Mouse (Mus musculus): ENCODE measurements around the gene Atxn1.

Atxn1 gene

DNA sequence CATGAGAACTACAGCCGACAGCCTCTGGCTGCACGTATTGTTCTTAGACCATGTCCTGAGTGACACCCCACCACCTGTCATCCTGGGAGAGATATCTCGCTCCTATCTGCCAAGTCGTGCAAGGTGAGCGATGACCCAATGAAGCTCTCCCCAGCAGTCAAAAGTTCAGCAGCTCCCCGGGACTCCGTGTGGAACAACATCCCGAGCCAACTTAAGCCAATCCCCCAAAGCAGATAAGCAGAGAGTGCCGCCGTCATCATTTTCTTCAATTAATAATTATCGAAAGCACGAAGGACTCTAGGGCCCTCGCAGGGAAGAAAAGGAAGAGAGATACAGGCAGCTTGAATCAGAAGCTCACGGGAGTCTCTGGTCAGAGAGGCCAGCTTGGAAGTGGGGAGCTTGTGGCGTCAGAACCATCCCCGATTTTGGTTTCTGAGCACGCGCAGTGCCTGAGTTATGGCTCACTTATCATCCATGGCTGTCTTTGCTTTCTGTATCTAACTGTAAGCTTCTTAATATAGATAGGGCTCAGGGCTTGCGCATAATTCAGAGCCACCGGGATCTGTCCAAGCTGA is 13.7 kb downstream of the Atxn1 start:
- DNase-seq (ENCODE audit: low read depth, low spot score) = no peak
- no peaks in the 10 kb centered on the region for H3K27me3 ChIP-seq (ENCODE audit: control insufficient read depth, insufficient read depth, low read length, poor library complexity, severe bottlenecking)
- no peaks in the 10 kb centered on the region for H3K36me3 ChIP-seq (ENCODE audit: control insufficient read depth, insufficient read depth, low read length, poor library complexity, severe bottlenecking)

DNA sequence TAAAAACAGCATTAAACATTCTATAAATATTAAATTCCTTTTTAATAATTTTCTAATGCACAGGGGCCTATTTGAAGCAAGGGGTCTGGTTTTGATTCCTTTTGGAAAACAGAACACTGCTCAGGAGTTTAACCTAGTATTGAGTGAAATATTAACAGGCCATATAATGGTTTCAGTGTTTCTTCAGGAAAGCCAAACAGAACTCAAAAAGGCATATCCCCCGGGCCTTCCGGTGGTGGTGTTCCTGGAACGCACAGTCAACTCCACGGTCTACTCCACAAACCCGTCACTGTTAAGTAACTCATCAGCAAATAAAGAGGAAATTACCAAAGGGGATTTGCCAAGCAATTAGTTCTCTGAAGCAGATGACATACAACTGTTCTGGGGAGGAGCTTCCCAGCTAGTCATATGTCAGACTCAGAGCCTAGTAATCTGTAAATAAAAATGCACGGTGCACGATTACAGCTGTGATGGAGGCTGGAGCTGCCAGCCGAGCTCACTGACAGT is 14.4 kb downstream of the Atxn1 start:
- H3K27me3 ChIP-seq (ENCODE audit: control insufficient read depth, insufficient read depth, low read length, poor library complexity, severe bottlenecking) = no peaks in the 10 kb centered on the region
- no peak for DNase-seq (ENCODE audit: low read depth, low spot score)
- H3K36me3 ChIP-seq (ENCODE audit: control insufficient read depth, insufficient read depth, low read length, poor library complexity, severe bottlenecking) = no peaks in the 10 kb centered on the region

DNA sequence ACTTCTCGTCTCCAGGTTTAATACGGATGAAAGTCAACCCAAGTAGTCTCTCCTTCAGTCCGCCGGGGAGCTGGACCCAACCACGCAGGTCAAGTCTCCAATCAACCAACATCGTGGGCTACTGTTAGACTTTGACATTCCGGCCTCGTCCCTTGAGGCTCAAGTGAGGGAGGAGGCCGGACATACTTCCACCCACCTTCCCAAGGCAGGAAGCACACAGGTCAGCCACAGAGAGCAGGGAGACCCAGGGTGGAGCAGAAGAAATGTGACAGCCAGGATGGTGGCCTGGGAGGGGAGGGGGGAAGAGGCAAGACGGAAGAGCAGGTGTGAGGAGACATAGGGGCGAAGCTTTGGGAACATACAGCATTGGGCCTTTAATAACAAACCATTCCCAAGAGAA is 18.7 kb downstream of the Atxn1 start:
- no peak for DNase-seq (ENCODE audit: low read depth, low spot score)
- Histone ChIP-seq H3K27me3 (ENCODE audit: control insufficient read depth, insufficient read depth, low read length, poor library complexity, severe bottlenecking) (no peaks in the 10 kb centered on the region), H3K36me3 (ENCODE audit: control insufficient read depth, insufficient read depth, low read length, poor library complexity, severe bottlenecking) (no peaks in the 10 kb centered on the region)

DNA sequence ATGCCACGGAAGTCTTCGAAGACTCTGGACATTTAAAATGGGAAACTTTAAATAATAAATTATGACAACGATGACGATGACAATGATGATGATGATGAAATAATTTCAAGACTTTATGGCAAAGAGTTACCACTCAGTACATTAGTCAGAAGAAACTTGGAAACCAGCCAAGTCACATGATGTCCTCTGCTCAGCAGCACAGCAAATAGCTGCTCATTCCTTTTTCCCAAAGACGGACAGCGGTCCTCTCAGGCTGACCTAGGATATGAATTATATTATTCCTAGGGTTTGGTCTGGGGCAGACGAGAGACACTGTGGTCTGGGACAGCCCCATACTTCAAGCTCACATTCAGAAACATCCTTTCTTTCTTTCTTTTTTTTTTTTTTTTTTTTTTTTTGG is 22.5 kb downstream of the Atxn1 start:
- DNase-seq (ENCODE audit: low read depth, low spot score) = no peak
- H3K27me3 ChIP-seq (ENCODE audit: control insufficient read depth, insufficient read depth, low read length, poor library complexity, severe bottlenecking) = no peaks in the 10 kb centered on the region
- no peaks in the 10 kb centered on the region for H3K36me3 ChIP-seq (ENCODE audit: control insufficient read depth, insufficient read depth, low read length, poor library complexity, severe bottlenecking)

DNA sequence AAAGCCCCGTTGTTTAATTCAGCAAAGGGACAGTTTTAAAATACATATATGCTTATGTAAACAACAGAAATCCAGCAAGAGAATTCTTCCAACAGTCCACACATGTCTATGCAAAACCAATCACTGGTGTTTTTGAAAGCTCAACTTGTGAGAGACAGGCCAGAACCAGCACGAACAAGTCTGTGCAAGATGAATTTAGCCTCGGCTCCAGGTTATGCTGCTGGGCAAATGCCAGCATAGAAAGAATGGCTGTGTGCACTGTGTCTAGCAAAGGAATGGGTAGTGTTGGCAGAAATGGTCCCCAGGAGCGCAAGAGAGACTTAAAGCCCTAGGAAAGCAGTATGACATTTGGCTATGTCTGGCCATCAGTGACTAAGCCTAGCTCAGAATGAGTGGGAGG is 24.1 kb downstream of the Atxn1 start:
- DNase-seq (ENCODE audit: low read depth, low spot score) = no peak
- Histone ChIP-seq H3K27me3 (ENCODE audit: control insufficient read depth, insufficient read depth, low read length, poor library complexity, severe bottlenecking) (no peaks in the 10 kb centered on the region), H3K36me3 (ENCODE audit: control insufficient read depth, insufficient read depth, low read length, poor library complexity, severe bottlenecking) (no peaks in the 10 kb centered on the region)

DNA sequence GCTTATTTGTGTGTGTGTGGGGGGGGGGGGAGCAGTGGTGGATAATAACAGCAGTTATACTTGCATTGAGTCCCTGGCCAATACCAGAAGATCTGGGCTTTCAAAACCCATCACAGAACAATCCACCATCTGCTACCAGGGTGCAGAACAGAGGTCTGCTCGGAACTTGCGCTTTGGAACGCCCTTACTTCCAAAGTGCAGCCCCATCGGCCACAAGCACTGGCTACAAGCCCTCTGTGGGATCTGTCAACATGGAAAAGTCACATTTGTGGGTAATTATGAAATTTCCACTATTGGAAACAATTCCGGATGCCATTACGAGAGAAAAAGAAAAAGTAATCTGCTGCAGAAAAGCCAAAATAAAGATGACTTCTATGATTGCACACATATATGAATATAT is 25.2 kb downstream of the Atxn1 start:
- H3K27me3 ChIP-seq (ENCODE audit: control insufficient read depth, insufficient read depth, low read length, poor library complexity, severe bottlenecking) = no peaks in the 10 kb centered on the region
- DNase-seq (ENCODE audit: low read depth, low spot score) = no peak
- H3K36me3 ChIP-seq (ENCODE audit: control insufficient read depth, insufficient read depth, low read length, poor library complexity, severe bottlenecking) = no peaks in the 10 kb centered on the region

DNA sequence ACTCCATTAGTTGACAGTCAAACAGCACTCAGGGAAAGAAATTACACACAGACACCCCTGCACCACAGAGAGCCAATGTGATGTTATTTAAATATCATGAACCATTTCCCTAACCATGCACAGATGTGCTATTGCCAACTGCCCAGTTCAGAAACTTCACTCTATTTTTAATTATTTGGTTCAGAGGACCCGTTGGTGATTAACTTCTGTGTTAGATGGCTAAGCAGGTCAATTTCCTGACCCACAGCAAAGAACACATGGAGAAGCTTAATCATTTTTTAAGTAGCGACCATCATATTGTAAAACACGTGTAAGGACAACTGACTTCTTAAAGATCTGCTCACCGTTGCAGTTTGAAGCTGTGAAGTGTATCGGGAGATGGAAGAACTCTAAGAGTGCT is 26.7 kb downstream of the Atxn1 start:
- no peaks in the 10 kb centered on the region for H3K36me3 ChIP-seq (ENCODE audit: control insufficient read depth, insufficient read depth, low read length, poor library complexity, severe bottlenecking)
- H3K27me3 ChIP-seq (ENCODE audit: control insufficient read depth, insufficient read depth, low read length, poor library complexity, severe bottlenecking) = no peaks in the 10 kb centered on the region
- DNase-seq (ENCODE audit: low read depth, low spot score) = no peak

DNA sequence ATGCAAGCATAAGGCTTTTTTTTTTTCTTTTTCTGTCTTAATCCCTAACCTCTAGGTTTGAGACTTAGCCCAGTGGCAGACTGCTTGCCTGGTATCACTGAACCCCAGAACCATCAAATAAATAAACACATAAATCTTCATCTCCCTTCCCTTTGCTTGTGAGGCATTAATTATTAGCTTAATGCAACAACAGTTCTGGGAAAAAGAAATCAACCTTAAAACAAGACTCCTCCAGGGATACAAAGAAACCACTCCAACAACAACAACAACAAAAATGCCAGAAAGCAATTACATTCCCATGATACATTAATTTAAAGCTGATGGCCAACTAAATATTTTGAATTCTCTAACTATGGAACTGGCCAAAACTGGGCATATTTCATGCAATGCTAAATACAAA is 28.0 kb downstream of the Atxn1 start:
- no peaks in the 10 kb centered on the region for H3K36me3 ChIP-seq (ENCODE audit: control insufficient read depth, insufficient read depth, low read length, poor library complexity, severe bottlenecking)
- no peaks in the 10 kb centered on the region for H3K27me3 ChIP-seq (ENCODE audit: control insufficient read depth, insufficient read depth, low read length, poor library complexity, severe bottlenecking)
- DNase-seq (ENCODE audit: low read depth, low spot score) = no peak

DNA sequence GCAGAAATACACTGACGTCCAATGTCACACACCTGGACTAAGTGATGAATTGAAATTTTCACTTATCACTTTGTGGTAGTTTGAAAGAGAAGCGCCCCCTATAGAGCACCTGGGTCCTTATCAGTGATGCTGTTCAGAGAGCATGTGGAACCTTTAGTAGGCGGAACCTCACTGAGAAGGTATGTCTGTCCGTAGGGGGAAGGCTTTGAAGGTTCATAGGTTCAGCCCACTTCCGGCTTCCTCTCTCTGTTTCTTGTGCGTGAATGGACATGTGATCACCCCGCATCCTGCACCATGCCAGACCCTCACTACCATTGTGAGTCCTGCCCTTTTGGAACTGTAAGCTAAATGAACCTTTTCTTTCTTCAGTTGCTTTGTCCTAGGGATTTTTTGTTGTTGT is 29.0 kb downstream of the Atxn1 start:
- Histone ChIP-seq H3K27me3 (ENCODE audit: control insufficient read depth, insufficient read depth, low read length, poor library complexity, severe bottlenecking) (no peaks in the 10 kb centered on the region), H3K36me3 (ENCODE audit: control insufficient read depth, insufficient read depth, low read length, poor library complexity, severe bottlenecking) (no peaks in the 10 kb centered on the region)
- peak; percentile 25 for DNase-seq (ENCODE audit: low read depth, low spot score)

DNA sequence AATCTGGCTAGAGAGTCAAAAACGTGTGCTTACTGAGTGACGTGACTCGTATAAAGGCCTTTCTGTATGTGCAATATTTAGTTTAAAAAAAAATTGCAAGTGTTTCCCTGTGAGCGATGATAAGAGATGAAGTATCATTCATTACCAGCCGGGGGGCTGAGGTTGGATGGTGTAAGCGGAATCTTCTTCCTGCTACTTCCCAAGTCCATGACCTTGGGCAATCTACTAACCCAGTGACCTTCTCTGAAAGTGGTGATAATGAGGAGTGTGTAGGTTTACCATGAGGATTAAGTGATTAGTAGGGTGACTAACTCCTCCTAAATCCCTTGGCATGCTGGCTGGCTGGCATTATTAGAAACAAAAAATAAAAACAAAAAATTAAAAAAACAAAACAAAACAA is 30.0 kb downstream of the Atxn1 start:
- no peak for DNase-seq (ENCODE audit: low read depth, low spot score)
- no peaks in the 10 kb centered on the region for H3K27me3 ChIP-seq (ENCODE audit: control insufficient read depth, insufficient read depth, low read length, poor library complexity, severe bottlenecking)
- H3K36me3 ChIP-seq (ENCODE audit: control insufficient read depth, insufficient read depth, low read length, poor library complexity, severe bottlenecking) = no peaks in the 10 kb centered on the region

DNA sequence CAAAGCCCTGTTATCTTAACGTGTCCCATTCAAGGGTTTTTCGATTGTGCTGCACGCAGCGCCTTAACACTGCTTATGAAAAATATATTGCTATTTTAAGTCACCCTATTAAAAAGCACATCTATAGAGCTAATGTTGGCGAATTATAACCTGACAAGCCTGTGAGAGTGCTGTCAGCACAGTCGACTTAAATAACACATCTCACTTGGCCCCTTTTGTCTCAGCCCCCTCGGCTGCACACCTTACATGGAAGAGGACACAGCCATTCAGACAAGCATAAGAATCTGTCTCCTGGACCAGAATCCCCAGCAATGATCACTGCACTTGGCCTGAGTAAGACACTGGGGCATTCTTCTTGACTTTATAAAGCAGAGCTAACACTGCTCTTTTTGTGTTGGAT is 30.7 kb downstream of the Atxn1 start:
- DNase-seq (ENCODE audit: low read depth, low spot score) = no peak
- H3K27me3 ChIP-seq (ENCODE audit: control insufficient read depth, insufficient read depth, low read length, poor library complexity, severe bottlenecking) = no peaks in the 10 kb centered on the region
- H3K36me3 ChIP-seq (ENCODE audit: control insufficient read depth, insufficient read depth, low read length, poor library complexity, severe bottlenecking) = no peaks in the 10 kb centered on the region

DNA sequence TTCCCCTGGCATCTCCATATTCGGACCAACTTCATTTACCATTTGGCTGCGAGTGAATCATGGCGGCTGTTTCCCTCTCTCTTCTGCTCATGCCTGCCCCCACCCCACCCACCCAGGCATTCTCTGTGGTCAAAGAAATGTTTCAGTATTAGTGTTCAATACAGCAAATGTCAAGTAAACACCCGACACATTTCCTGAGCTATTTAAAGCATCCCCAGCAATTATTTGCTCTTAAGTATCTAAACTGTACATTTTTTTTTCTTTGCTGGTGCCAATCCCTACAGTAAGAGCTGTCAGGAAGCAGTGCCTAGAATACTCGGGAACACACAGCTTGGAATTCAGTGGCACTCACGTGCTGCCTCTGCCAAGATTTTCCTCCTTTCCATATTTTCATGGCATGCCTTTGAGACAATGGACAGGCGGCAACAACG is 32.3 kb downstream of the Atxn1 start:
- H3K27me3 ChIP-seq (ENCODE audit: control insufficient read depth, insufficient read depth, low read length, poor library complexity, severe bottlenecking) = no peaks in the 10 kb centered on the region
- H3K36me3 ChIP-seq (ENCODE audit: control insufficient read depth, insufficient read depth, low read length, poor library complexity, severe bottlenecking) = no peaks in the 10 kb centered on the region
- no peak for DNase-seq (ENCODE audit: low read depth, low spot score)

DNA sequence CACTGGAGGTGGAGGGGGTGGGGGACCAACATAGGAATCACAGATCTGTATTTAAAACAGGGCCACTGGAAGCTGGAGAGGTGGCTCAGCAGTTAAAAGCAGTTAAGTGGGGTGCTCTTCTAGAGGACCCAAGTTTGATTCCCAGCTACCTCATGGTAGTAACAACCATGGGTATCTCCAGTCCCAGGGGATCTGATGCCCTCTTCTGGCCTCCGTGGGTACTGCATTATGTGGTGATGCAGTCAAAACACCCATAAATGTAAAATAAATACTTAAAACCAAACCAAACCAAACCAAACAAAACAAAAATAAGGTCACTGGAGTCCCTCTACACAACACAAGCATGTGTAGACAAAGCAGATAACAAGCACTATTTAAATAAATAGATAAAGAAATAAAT is 32.9 kb downstream of the Atxn1 start:
- Histone ChIP-seq H3K27me3 (ENCODE audit: control insufficient read depth, insufficient read depth, low read length, poor library complexity, severe bottlenecking) (no peaks in the 10 kb centered on the region), H3K36me3 (ENCODE audit: control insufficient read depth, insufficient read depth, low read length, poor library complexity, severe bottlenecking) (no peaks in the 10 kb centered on the region)
- peak; percentile 47 for DNase-seq (ENCODE audit: low read depth, low spot score)

DNA sequence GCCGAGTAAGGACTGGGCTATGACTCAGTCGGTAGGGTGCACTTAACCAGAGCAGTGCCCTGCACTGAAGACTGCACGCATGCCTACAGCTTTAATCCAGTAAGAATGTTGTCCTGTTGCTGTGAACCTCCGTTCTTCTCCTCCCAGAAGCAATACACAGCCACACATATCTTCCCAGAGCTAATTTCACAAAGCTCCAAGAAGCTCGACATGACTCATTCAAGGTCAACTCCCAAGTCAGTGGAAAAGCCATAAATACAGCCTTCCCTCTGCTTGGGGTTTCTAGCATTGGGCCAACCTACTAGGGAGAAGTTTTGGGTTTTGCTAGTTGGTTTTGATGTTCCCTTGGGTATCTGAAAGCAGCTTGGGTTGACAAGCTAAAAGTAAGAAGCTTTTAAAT is 33.6 kb downstream of the Atxn1 start:
- DNase-seq (ENCODE audit: low read depth, low spot score) = no peak
- Histone ChIP-seq H3K27me3 (ENCODE audit: control insufficient read depth, insufficient read depth, low read length, poor library complexity, severe bottlenecking) (no peaks in the 10 kb centered on the region), H3K36me3 (ENCODE audit: control insufficient read depth, insufficient read depth, low read length, poor library complexity, severe bottlenecking) (no peaks in the 10 kb centered on the region)

DNA sequence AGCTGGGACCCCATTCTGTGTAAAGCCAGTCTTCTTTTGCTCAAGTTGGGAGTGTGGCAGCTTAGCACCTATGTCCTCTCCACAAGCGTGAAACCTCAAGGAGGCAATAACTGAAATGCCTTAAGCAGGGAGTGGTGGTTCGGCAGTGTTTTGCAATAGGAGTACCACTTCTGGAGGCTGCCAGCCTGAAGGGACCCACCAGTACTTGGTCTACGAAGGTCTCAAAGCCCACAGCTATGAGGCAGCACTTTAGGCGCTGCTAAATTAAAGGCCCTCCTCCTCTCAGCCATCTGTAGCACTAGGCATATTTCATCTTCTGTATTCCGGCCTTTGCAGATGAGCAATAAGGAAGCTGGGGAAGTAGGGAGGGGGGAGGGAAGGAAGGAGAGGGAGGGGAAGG is 35.1 kb downstream of the Atxn1 start:
- Histone ChIP-seq H3K27me3 (ENCODE audit: control insufficient read depth, insufficient read depth, low read length, poor library complexity, severe bottlenecking) (no peaks in the 10 kb centered on the region), H3K36me3 (ENCODE audit: control insufficient read depth, insufficient read depth, low read length, poor library complexity, severe bottlenecking) (no peaks in the 10 kb centered on the region)
- no peak for DNase-seq (ENCODE audit: low read depth, low spot score)

DNA sequence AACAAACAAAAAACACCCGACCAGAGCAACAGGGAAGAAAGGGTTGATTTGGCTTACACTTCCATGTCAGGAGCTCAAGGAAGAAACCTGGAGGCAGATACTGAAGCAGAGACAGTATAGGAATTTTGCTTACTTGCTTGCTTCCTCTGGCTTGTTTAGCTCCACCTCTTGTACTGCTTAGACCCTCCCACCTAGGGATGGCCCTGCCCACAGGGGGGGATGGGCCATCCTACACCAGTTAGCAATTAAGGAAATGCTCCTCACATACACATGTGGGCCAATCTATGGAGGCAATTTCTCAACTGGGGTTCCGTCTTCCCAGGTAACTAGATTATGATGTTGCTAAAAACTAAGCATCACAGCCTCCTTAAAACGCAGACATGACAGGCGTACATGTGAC is 39.5 kb downstream of the Atxn1 start:
- Histone ChIP-seq H3K27me3 (ENCODE audit: control insufficient read depth, insufficient read depth, low read length, poor library complexity, severe bottlenecking) (no peaks in the 10 kb centered on the region), H3K36me3 (ENCODE audit: control insufficient read depth, insufficient read depth, low read length, poor library complexity, severe bottlenecking) (no peaks in the 10 kb centered on the region)
- no peak for DNase-seq (ENCODE audit: low read depth, low spot score)

Data from splenic B cell, adult 2 months (primary cell).